In genomic region chr7:19619004-19619801, GRCm38 (mm10) we compare ENCODE assay signal across 8 mouse cellular contexts. TPM values are rescaled to one million over a fixed set of nuclear protein-coding genes. Genes with fewer than 3 reads are reported as not detected.
DNase-seq lines count a peak whose midpoint lies in the region; ATAC-seq and TF ChIP-seq lines count a peak whose summit lies in the region.

No protein-coding gene starts in this region.

- peak overlapping the region; percentile 47 for H3K9ac ChIP-seq in forebrain, embryonic 16.5 days (replicated peaks; ENCODE audit: low read depth, low read length)
- H3K9ac ChIP-seq in hindbrain, embryonic 12.5 days = peak overlapping the region; percentile 51
- peak overlapping the region; percentile 20; the same call in 1 of the 2 replicates for H3K9ac ChIP-seq in lung, postnatal 0 days (replicated peaks; ENCODE audit: low read depth)

- H3K27me3 ChIP-seq in cerebellum, adult 2 months (ENCODE audit: control insufficient read depth, insufficient read depth, low read length) = no peaks in the 10 kb centered on the region
- H3K27me3 ChIP-seq in forebrain, embryonic 16.5 days (replicated peaks; ENCODE audit: control insufficient read depth, insufficient read depth, low read length) = no peaks in the 10 kb centered on the region
- H3K27me3 ChIP-seq in hindbrain, embryonic 12.5 days = peaks cover 3% of the 10 kb centered on the region; the same call in 1 of the 2 replicates
- no peaks in the 10 kb centered on the region for H3K27me3 ChIP-seq in lung, postnatal 0 days (replicated peaks; ENCODE audit: insufficient read depth, low read length)

- TF ChIP-seq CTCF in cerebellum, adult 2 months (IDR thresholded peaks at IDR 0.05; ENCODE audit: borderline replicate concordance, insufficient read depth, low read depth, low read length) = peak; percentile 83
- peak; percentile 93 for TF ChIP-seq CTCF in lung, postnatal 0 days (IDR thresholded peaks at IDR 0.05)

- peak; percentile 87 for DNase-seq in NIH3T3 (ENCODE audit: low read depth)
- DNase-seq in cerebellum, adult 2 months = peak; percentile 73 to 74
- peak; percentile 73 for DNase-seq in layer of hippocampus, adult 9-11 months
- peak; percentile 87 for DNase-seq in lung, postnatal 0 days (ENCODE audit: low spot score)
- peak; percentile 60 for DNase-seq in retina, adult 2 months (ENCODE audit: low read depth, low spot score)
- peak; percentile 48 to 57 for DNase-seq in thymus, postnatal 36 days

- no peak for TF ChIP-seq EP300 in lung, postnatal 0 days (IDR thresholded peaks at IDR 0.05)

- H3K4me1 ChIP-seq in cerebellum, adult 2 months (ENCODE audit: control insufficient read depth, insufficient read depth, low read length) = no peaks in the 10 kb centered on the region
- H3K4me1 ChIP-seq in forebrain, embryonic 16.5 days (replicated peaks; ENCODE audit: control insufficient read depth, insufficient read depth, low read length) = 0 out of 2 replicates have a peak, but pooled peaks cover 3% of the 10 kb centered on the region
- peaks cover 5% of the 10 kb centered on the region; the same call in 1 of the 2 replicates for H3K4me1 ChIP-seq in hindbrain, embryonic 12.5 days
- no peaks in the 10 kb centered on the region for H3K4me1 ChIP-seq in lung, postnatal 0 days (ENCODE audit: insufficient read depth, low read depth, low read length)

- no peaks in the 10 kb centered on the region for H3K9me3 ChIP-seq in forebrain, embryonic 16.5 days (ENCODE audit: control insufficient read depth, low read length)
- no peaks in the 10 kb centered on the region for H3K9me3 ChIP-seq in hindbrain, embryonic 12.5 days (replicated peaks)
- H3K9me3 ChIP-seq in lung, postnatal 0 days (ENCODE audit: low read length) = no peaks in the 10 kb centered on the region

- no peak for TF ChIP-seq POLR2A in cerebellum, adult 2 months (IDR thresholded peaks at IDR 0.05; ENCODE audit: borderline replicate concordance, insufficient read depth, low read length)

- ATAC-seq in forebrain, embryonic 16.5 days = peak; percentile 80
- ATAC-seq in hindbrain, embryonic 12.5 days (ENCODE audit: low FRiP score) = peak; percentile 85
- peak; percentile 84 for ATAC-seq in lung, postnatal 0 days

- no peak overlapping the region for H3K27ac ChIP-seq in cerebellum, adult 2 months (ENCODE audit: insufficient read depth, low read length)
- H3K27ac ChIP-seq in forebrain, embryonic 16.5 days (ENCODE audit: low read length) = no peak overlapping the region
- peak overlapping the region; percentile 58; the same call in 1 of the 2 replicates for H3K27ac ChIP-seq in hindbrain, embryonic 12.5 days
- H3K27ac ChIP-seq in lung, postnatal 0 days (ENCODE audit: low read length) = 0 out of 2 replicates have a peak overlapping the region, but pooled peaks have one; percentile 17

- H3K4me2 ChIP-seq in forebrain, embryonic 16.5 days (ENCODE audit: low read length) = peak overlapping the region; percentile 44
- H3K4me2 ChIP-seq in hindbrain, embryonic 12.5 days (replicated peaks) = peak overlapping the region; percentile 57
- peak overlapping the region; percentile 37 for H3K4me2 ChIP-seq in lung, postnatal 0 days (replicated peaks; ENCODE audit: low read depth, low read length)

- no peaks in the 10 kb centered on the region for H3K36me3 ChIP-seq in forebrain, embryonic 16.5 days (ENCODE audit: control insufficient read depth, insufficient read depth)
- no peaks in the 10 kb centered on the region for H3K36me3 ChIP-seq in hindbrain, embryonic 12.5 days
- 0 out of 2 replicates have a peak, but pooled peaks cover 8% of the 10 kb centered on the region for H3K36me3 ChIP-seq in lung, postnatal 0 days (ENCODE audit: insufficient read depth, low read length)

- whole genome bisulfite sequencing in cerebellum, adult 2 months = 8% methylated on average over 35 of the region's 35 CpGs
- WGBS in forebrain, embryonic 16.5 days = 7% methylated on average over 35 of the region's 35 CpGs
- 4% methylated on average over 35 of the region's 35 CpGs for WGBS in hindbrain, embryonic 12.5 days
- 8% methylated on average over 31 of the region's 35 CpGs for WGBS in lung, postnatal 0 days

- H3K4me3 ChIP-seq in cerebellum, adult 2 months (replicated peaks; ENCODE audit: insufficient read depth, low read depth, low read length) = no peak overlapping the region
- peak overlapping the region; percentile 22 for H3K4me3 ChIP-seq in forebrain, embryonic 16.5 days (replicated peaks; ENCODE audit: low read length)
- peak overlapping the region; percentile 33 for H3K4me3 ChIP-seq in hindbrain, embryonic 12.5 days
- no peak overlapping the region for H3K4me3 ChIP-seq in lung, postnatal 0 days (ENCODE audit: low read depth, low read length)

RNA-seq across cellular contexts. Expression of gene Relb, which starts 10.0 kb away (rescaled TPM):
- 4.7 and 5.8 TPM in 2 replicates for polyA plus RNA-seq in cerebellum, adult 2 months (2012; rRNA removed)
- 3.9 and 4.5 TPM in 2 replicates for polyA plus RNA-seq in forebrain, embryonic 16.5 days (2015; fragmentation: Nextera tagmentation; extraction: Ambion mirVana)
- polyA plus RNA-seq in hindbrain, embryonic 12.5 days (2016; fragmentation: Nextera tagmentation; extraction: Ambion mirVana) = 5.9 and 6.5 TPM in 2 replicates
- 15.6 and 29.8 TPM in 2 replicates for polyA plus RNA-seq in lung, postnatal 0 days (2015; fragmentation: Nextera tagmentation; extraction: Ambion mirVana)

RNA-seq across cellular contexts. Expression of gene Clasrp, which starts 14.9 kb away (rescaled TPM):
- polyA plus RNA-seq in cerebellum, adult 2 months (2012; rRNA removed) = 151 and 152 TPM in 2 replicates
- 57.2 and 57.6 TPM in 2 replicates for polyA plus RNA-seq in forebrain, embryonic 16.5 days (2015; fragmentation: Nextera tagmentation; extraction: Ambion mirVana)
- polyA plus RNA-seq in hindbrain, embryonic 12.5 days (2016; fragmentation: Nextera tagmentation; extraction: Ambion mirVana) = 70.1 and 73.6 TPM in 2 replicates
- polyA plus RNA-seq in lung, postnatal 0 days (2015; fragmentation: Nextera tagmentation; extraction: Ambion mirVana) = 22.6 and 23.8 TPM in 2 replicates

RNA-seq across cellular contexts. Expression of gene Gemin7, which starts 41.8 kb away (rescaled TPM):
- polyA plus RNA-seq in cerebellum, adult 2 months (2012; rRNA removed) = 86.1 and 87.2 TPM in 2 replicates
- polyA plus RNA-seq in forebrain, embryonic 16.5 days (2015; fragmentation: Nextera tagmentation; extraction: Ambion mirVana) = 120 and 124 TPM in 2 replicates
- polyA plus RNA-seq in hindbrain, embryonic 12.5 days (2016; fragmentation: Nextera tagmentation; extraction: Ambion mirVana) = 121 and 145 TPM in 2 replicates
- polyA plus RNA-seq in lung, postnatal 0 days (2015; fragmentation: Nextera tagmentation; extraction: Ambion mirVana) = 161 and 163 TPM in 2 replicates

RNA-seq across cellular contexts. Expression of gene Zfp296, which starts 42.1 kb away (rescaled TPM):
- polyA plus RNA-seq in cerebellum, adult 2 months (2012; rRNA removed) = 3.4 and 4.0 TPM in 2 replicates
- 0.26 TPM in 1 of 2 replicates, not detected in the other for polyA plus RNA-seq in forebrain, embryonic 16.5 days (2015; fragmentation: Nextera tagmentation; extraction: Ambion mirVana)
- polyA plus RNA-seq in hindbrain, embryonic 12.5 days (2016; fragmentation: Nextera tagmentation; extraction: Ambion mirVana) = 0.30 TPM in 1 of 2 replicates, not detected in the other
- 0.76 and 0.88 TPM in 2 replicates for polyA plus RNA-seq in lung, postnatal 0 days (2015; fragmentation: Nextera tagmentation; extraction: Ambion mirVana)

RNA-seq across cellular contexts. Expression of gene Clptm1, which starts 45.6 kb away (rescaled TPM):
- 158 and 159 TPM in 2 replicates for polyA plus RNA-seq in cerebellum, adult 2 months (2012; rRNA removed)
- polyA plus RNA-seq in forebrain, embryonic 16.5 days (2015; fragmentation: Nextera tagmentation; extraction: Ambion mirVana) = 91.2 and 92.5 TPM in 2 replicates
- polyA plus RNA-seq in hindbrain, embryonic 12.5 days (2016; fragmentation: Nextera tagmentation; extraction: Ambion mirVana) = 112 and 115 TPM in 2 replicates
- 76.9 and 78.8 TPM in 2 replicates for polyA plus RNA-seq in lung, postnatal 0 days (2015; fragmentation: Nextera tagmentation; extraction: Ambion mirVana)

Comparison
In these comparisons a context has a peak if more than half of its experiments do, and no peak if none do; other contexts are left out.
1. H3K27ac ChIP-seq: peak in hindbrain, embryonic 12.5 days (single experiment) and lung, postnatal 0 days (single experiment); none in cerebellum, adult 2 months (single experiment) and forebrain, embryonic 16.5 days (single experiment).
2. H3K4me3 ChIP-seq: peak in forebrain, embryonic 16.5 days (single experiment) and hindbrain, embryonic 12.5 days (single experiment); none in cerebellum, adult 2 months (single experiment) and lung, postnatal 0 days (single experiment).
3. Peak in every context shown above with its lines, with median percentiles within 50 percentile points of each other: DNase-seq, ATAC-seq, H3K4me2 ChIP-seq and H3K9ac ChIP-seq.